Mouse (Mus musculus) kidney, postnatal 10 days (tissue): ENCODE measurements around the gene Slxl1.
"Not testable (repeated sequence)": the region's sequence is repeated elsewhere in the genome, so short reads cannot be mapped to it uniquely, and the experiment has no call there.

Experiments
- DNase-seq: peaks from one replicate; pipeline ENCODE4 v3.0.0; 2021; ENCODE audit warnings: mixed read lengths

Gene Slxl1

DNA sequence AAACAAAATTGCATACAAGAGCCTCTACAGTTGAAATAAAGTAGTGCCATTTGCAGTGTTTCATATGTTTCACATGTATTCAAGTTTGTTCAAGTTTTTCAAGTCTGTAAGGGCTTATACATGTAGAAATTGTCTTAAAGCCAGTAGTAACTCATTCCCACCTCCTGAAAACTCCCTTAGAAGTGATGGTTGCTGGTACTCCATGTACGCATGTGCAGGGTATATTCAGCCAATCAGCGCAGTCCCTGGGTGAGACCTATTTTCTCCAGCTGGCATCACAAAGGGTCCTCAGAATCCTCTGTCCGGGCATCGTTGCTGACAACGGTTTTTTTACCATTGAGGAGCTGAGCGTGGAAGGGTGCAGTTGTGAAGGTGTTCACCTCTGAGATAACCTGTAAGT lies at the start of gene Slxl1:
Gene Slxl1 (plus strand): TSS at position 301 of the 400 bp plus-strand sequence.
- DNase-seq = not testable (repeated sequence)
